Mouse (Mus musculus) liver, embryonic 13.5 days (tissue): ENCODE data around the gene Lztr1. TPM values are rescaled to one million over a fixed set of nuclear protein-coding genes. Genes with fewer than 3 reads are reported as not detected.

Source experiments
- ATAC-seq: fragments of 200-750 bp; cut with Nextera tagmentation; 2 replicates; pipeline ENCODE4 v1.8.0; 2017; ENCODE audit warnings: low read depth, mild to moderate bottlenecking, moderate number of reproducible peaks, moderate library complexity
- DNase-seq: peaks from one replicate; pipeline ENCODE4 v3.0.0; 2022
- H3K27ac ChIP-seq: fragments of 300-500 bp; sonication (generic); 2 replicates; pipeline ENCODE4 v1.5.1; 2015; ENCODE audit warnings: moderate library complexity, mild to moderate bottlenecking, inconsistent platforms
- H3K27me3 ChIP-seq: fragments of 300-500 bp; sonication (generic); 2 replicates; pipeline ENCODE4 v1.6.1; 2015; ENCODE audit warnings: mild to moderate bottlenecking, inconsistent platforms
- H3K36me3 ChIP-seq: fragments of 300-500 bp; sonication (generic); 2 replicates; pipeline ENCODE4 v1.6.1; 2015; ENCODE audit warnings: mild to moderate bottlenecking, inconsistent platforms
- H3K4me1 ChIP-seq: fragments of 300-500 bp; sonication (generic); replicated peaks from 2 replicates; pipeline ENCODE4 v1.6.1; 2015; ENCODE audit warnings: inconsistent platforms
- H3K4me2 ChIP-seq: fragments of 300-500 bp; sonication (generic); 2 replicates; pipeline ENCODE4 v1.6.1; 2015; ENCODE audit warnings: inconsistent platforms, mild to moderate bottlenecking, moderate library complexity
- H3K4me3 ChIP-seq: fragments of 300-500 bp; sonication (generic); replicated peaks from 2 replicates; pipeline ENCODE4 v1.5.1; 2015; ENCODE audit warnings: mild to moderate bottlenecking, inconsistent platforms
- H3K9ac ChIP-seq: fragments of 300-500 bp; sonication (generic); 2 replicates; pipeline ENCODE4 v1.6.1; 2015; ENCODE audit warnings: mild to moderate bottlenecking, inconsistent platforms
- H3K9me3 ChIP-seq: fragments of 300-500 bp; sonication (generic); replicated peaks from 2 replicates; pipeline ENCODE4 v1.6.1; 2016; ENCODE audit warnings: inconsistent platforms
- WGBS: fragments of 180-500 bp; shearing (Covaris S2); methylation state at CpG from one replicate; pipeline ENCODE4 v1.1.7; 2015; ENCODE audit not compliant: insufficient replicate concordance; 5-methylcytosine and 5-hydroxymethylcytosine counted together
- polyA plus RNA-seq: library from polyadenylated mRNA; unstranded; fragments of >200 nt; fragmentation: Nextera tagmentation; extraction: Ambion mirVana; gene quantifications from 2 replicates; pipeline ENCODE4 v1.2.1, GENCODE M21; 2015

Gene Lztr1
- polyA plus RNA-seq, 1 experiment from 2014 or later, result 24.0 TPM

DNA sequence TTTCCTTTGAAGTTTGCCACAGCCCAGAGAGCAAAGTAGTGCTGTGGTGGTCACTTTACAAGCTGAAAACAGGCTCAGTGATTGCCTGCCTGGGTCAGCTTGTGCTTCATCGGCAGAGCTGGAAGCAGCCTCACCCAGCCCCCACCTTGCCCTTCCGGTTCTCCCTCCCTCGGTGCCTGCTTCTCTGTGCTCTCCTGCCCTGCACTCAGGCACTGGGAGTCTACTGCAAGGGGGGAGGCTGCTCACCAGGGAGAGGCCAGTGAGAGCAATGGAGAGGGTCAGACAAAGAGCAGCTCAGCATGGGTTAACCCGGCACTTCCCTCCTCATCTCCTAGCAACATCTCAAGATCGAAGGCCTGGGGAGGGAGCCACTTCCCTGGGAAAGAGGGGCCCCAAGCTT lies 50.3 kb downstream of the Lztr1 start:
- Histone ChIP-seq H3K4me1 (peaks cover 55% of the 10 kb centered on the region), H3K36me3 (no peaks in the 10 kb centered on the region), H3K9ac (peak overlapping the region; percentile 29; the same call in 1 of the 2 replicates), H3K9me3 (no peaks in the 10 kb centered on the region), H3K4me2 (peak overlapping the region; percentile 51), H3K4me3 (peak overlapping the region; percentile 21), H3K27ac (no peak overlapping the region), H3K27me3 (peaks cover 44% of the 10 kb centered on the region)
- 1% methylated on average over 5 of the region's 5 CpGs for WGBS
- no peak for ATAC-seq
- DNase-seq, result no peak

- H3K36me3 ChIP-seq, result no peaks in the 10 kb centered on the region
- ATAC-seq, result no peak
- H3K27me3 ChIP-seq, result peaks cover 48% of the 10 kb centered on the region
- H3K9ac ChIP-seq, result no peak overlapping the region
- peak overlapping the region; percentile 51; the same call in 1 of the 2 replicates for H3K4me2 ChIP-seq
- no peak for DNase-seq
- H3K4me3 ChIP-seq, result no peak overlapping the region
- 54% methylated on average over 9 of the region's 9 CpGs for WGBS
- no peak overlapping the region for H3K27ac ChIP-seq
- no peaks in the 10 kb centered on the region for H3K9me3 ChIP-seq
- peaks cover 48% of the 10 kb centered on the region for H3K4me1 ChIP-seq
Observed at GRCm38 (mm10) chr16:17559396-17560027, 51.0 kb downstream of the Lztr1 start.

DNA sequence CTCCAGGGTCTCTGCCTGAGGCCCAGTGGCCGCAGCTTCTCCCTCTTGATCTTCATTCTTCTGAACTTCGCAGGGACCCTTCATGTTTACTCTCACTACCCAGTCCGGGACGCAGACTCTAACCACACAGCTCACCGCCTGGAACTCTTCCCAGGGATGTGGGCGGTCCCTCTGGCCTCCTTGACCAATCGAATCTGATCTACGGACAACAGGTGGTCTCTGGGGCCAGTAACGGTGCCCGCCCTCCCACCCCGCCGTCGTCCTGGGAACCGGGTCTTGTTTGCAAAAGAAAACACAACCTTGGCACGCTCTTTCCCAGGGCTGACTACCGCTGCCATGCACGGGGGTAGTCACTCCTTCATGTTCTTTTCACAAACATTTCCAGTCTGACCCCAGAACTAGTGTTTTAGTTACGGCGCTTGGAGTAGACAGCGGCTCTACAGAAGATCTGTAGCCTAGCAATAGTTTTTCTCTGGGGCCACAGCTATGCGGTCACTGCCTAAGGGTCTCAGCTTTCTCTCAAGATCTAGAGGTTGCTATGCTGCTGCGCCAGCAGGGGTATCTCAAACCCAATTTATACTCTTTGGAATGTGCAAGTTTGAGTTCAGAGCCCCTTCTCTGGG lies 52.8 kb downstream of the Lztr1 start, which contains the start of gene Lrrc74b:
Gene Lrrc74b, minus strand, starts transcription at position 120 of the 623 bp plus-strand sequence.
- peak within 1 kb of the TSS; percentile 43 for H3K4me2 ChIP-seq
- 11% methylated on average over 22 of the region's 22 CpGs for WGBS
- H3K36me3 ChIP-seq, result no peaks in the 10 kb centered on the region
- peaks cover 59% of the 10 kb centered on the region for H3K27me3 ChIP-seq
- DNase-seq (no peak), ATAC-seq (no peak)
- H3K4me3 ChIP-seq, result 0 out of 2 replicates have a peak within 1 kb of the TSS, but pooled peaks have one; percentile 11
- peaks cover 32% of the 10 kb centered on the region for H3K4me1 ChIP-seq
- H3K9me3 ChIP-seq, result no peaks in the 10 kb centered on the region
- peak within 1 kb of the TSS; percentile 23; the same call in 1 of the 2 replicates for H3K9ac ChIP-seq
- H3K27ac ChIP-seq, result no peak within 1 kb of the TSS

GRCm38 (mm10) chr16:17561751-17562208 lies 53.3 kb downstream of the Lztr1 start, which contains the start of gene P2rx6:
Gene P2rx6 (plus strand): TSS chr16:17561885.
- 5% methylated on average over 10 of the region's 10 CpGs for WGBS
- Histone ChIP-seq H3K27me3 (peaks cover 63% of the 10 kb centered on the region), H3K27ac (no peak within 1 kb of the TSS), H3K36me3 (no peaks in the 10 kb centered on the region), H3K4me2 (peak within 1 kb of the TSS; percentile 43), H3K9ac (peak within 1 kb of the TSS; percentile 23; the same call in 1 of the 2 replicates), H3K9me3 (no peaks in the 10 kb centered on the region), H3K4me1 (peaks cover 32% of the 10 kb centered on the region), H3K4me3 (0 out of 2 replicates have a peak within 1 kb of the TSS, but pooled peaks have one; percentile 11)
- no peak for ATAC-seq
- DNase-seq, result no peak

DNA sequence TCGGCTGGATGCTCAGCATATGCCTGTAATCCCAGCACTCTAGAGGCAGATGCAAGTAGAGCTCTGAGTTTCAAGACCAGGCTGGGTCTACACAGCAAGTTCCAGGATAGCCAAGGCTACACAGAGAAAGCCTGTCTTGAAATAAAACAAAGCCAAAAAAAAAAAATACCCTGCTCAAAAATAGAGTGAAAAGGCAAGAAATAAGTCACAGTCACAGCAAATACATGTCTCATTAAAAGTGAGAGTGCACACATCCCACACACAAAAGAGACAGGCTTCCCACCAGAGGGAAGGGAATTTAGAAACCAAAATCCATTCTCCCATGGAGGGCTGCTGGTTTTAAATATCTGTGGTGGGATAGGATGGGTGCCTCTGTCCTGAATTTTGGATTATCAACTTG lies 55.1 kb downstream of the Lztr1 start:
- H3K4me2 ChIP-seq, result no peak overlapping the region
- ATAC-seq (no peak), DNase-seq (no peak)
- 30% methylated on average over 1 of the region's 1 CpGs for whole genome bisulfite sequencing
- peaks cover 67% of the 10 kb centered on the region for H3K27me3 ChIP-seq
- H3K4me3 ChIP-seq, result no peak overlapping the region
- no peak overlapping the region for H3K9ac ChIP-seq
- H3K27ac ChIP-seq, result no peak overlapping the region
- H3K4me1 ChIP-seq, result peaks cover 26% of the 10 kb centered on the region
- no peaks in the 10 kb centered on the region for H3K9me3 ChIP-seq
- no peaks in the 10 kb centered on the region for H3K36me3 ChIP-seq

DNA sequence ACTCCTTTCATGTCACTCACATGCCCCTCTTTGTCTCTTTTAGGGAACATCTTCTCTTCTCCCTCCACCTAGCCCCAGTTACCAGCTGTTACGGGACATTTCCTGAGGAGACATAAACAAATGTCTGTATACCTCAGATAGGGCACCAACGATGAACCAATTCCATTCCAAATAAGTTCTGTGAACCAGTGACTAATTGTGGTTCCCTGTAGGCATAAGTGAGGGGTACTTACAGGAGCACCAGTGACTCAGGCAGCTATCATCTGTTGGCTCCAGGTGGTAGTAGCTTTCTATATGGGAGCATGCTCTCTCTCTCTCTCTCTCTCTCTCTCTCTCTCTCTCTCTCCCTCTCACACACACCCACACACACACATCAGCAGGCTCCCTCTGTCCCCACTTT lies 55.7 kb downstream of the Lztr1 start:
- Histone ChIP-seq H3K4me2 (no peak overlapping the region), H3K4me3 (no peak overlapping the region), H3K27ac (no peak overlapping the region), H3K36me3 (no peaks in the 10 kb centered on the region), H3K27me3 (peaks cover 62% of the 10 kb centered on the region), H3K4me1 (peaks cover 20% of the 10 kb centered on the region), H3K9me3 (no peaks in the 10 kb centered on the region), H3K9ac (no peak overlapping the region)
- ATAC-seq (no peak), DNase-seq (no peak)
- WGBS, result 36% methylated on average over 2 of the region's 2 CpGs

- DNase-seq, result no peak
- H3K27me3 ChIP-seq, result peaks cover 59% of the 10 kb centered on the region
- WGBS, result 30% methylated on average over 3 of the region's 3 CpGs
Observed at GRCm38 (mm10) chr16:17564771-17565170, 56.3 kb downstream of the Lztr1 start.

DNA sequence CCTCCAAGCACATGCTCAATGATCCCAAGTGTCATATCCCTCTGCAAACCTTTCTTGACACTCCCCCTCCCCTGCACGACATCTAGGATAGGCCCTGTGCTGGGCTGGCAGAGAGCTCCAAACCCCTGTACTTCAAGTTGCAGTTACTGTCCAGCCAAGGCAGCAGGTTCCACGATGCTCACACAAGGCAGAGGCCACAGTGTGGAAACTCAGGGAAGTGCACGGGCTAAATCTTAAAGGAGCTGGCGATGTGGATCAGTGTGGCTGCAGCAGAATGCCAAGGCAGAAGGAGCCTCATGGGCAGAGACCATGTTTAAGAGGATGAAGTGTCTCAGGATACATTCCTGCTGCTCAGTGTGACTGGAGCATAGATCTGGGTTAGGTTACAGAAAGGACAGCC lies 57.7 kb downstream of the Lztr1 start:
- peaks cover 10% of the 10 kb centered on the region for H3K4me1 ChIP-seq
- ATAC-seq (no peak), DNase-seq (no peak)
- peaks cover 61% of the 10 kb centered on the region for H3K27me3 ChIP-seq
- no peaks in the 10 kb centered on the region for H3K9me3 ChIP-seq
- H3K9ac ChIP-seq, result no peak overlapping the region
- no peaks in the 10 kb centered on the region for H3K36me3 ChIP-seq
- H3K4me2 ChIP-seq, result no peak overlapping the region
- 27% methylated on average over 4 of the region's 4 CpGs for WGBS
- H3K4me3 ChIP-seq, result no peak overlapping the region
- H3K27ac ChIP-seq, result no peak overlapping the region

More at GRCm38 (mm10) chr16:17564771-17565170, 56.3 kb downstream of the Lztr1 start:
- Histone ChIP-seq H3K27ac (no peak overlapping the region), H3K9ac (no peak overlapping the region), H3K4me3 (no peak overlapping the region), H3K36me3 (no peaks in the 10 kb centered on the region), H3K4me2 (no peak overlapping the region), H3K4me1 (peaks cover 15% of the 10 kb centered on the region), H3K9me3 (no peaks in the 10 kb centered on the region)
- no peak for ATAC-seq

Other genes starting within 250 kb of the Lztr1 start
- 2.8 and 3.2 TPM in 2 replicates for gene Tmem191c, start 232.6 kb upstream of the Lztr1 start, polyA plus RNA-seq
- gene Serpind1, start 177.3 kb upstream of the Lztr1 start, polyA plus RNA-seq, result 124 and 143 TPM in 2 replicates
- gene Snap29, start 102.7 kb upstream of the Lztr1 start, polyA plus RNA-seq, result 8.8 and 10.7 TPM in 2 replicates
- gene Pi4ka, start 102.4 kb upstream of the Lztr1 start, polyA plus RNA-seq, result 12.9 and 15.1 TPM in 2 replicates
- gene Crkl, start 56.7 kb upstream of the Lztr1 start, polyA plus RNA-seq, result 30.8 and 35.8 TPM in 2 replicates
- 0.76 and 1.2 TPM in 2 replicates for gene Aifm3, start 19.1 kb upstream of the Lztr1 start, polyA plus RNA-seq
- 30.1 and 32.0 TPM in 2 replicates for gene Thap7, start 22.4 kb downstream of the Lztr1 start, polyA plus RNA-seq
- not detected in 2 replicates for gene Lrrc74b, start 52.6 kb downstream of the Lztr1 start, polyA plus RNA-seq
- gene P2rx6, start 53.2 kb downstream of the Lztr1 start, polyA plus RNA-seq, result 0.09 TPM in 1 of 2 replicates, not detected in the other
- 1.3 and 1.8 TPM in 2 replicates for gene Slc7a4, start 74.5 kb downstream of the Lztr1 start, polyA plus RNA-seq
- 16.7 and 22.5 TPM in 2 replicates for gene Smpd4, start 110.7 kb downstream of the Lztr1 start, polyA plus RNA-seq
- gene Ccdc74a, start 137.8 kb downstream of the Lztr1 start, polyA plus RNA-seq, result 1.6 and 2.3 TPM in 2 replicates
- gene Med15, start 224.2 kb downstream of the Lztr1 start, polyA plus RNA-seq, result 15.8 and 20.2 TPM in 2 replicates